Mouse (Mus musculus) heart, embryonic 14.5 days (tissue): Measurements from ENCODE around the gene Slit3. TPM values are rescaled to one million over a fixed set of nuclear protein-coding genes. Genes with fewer than 3 reads are reported as not detected.

Source experiments
- ATAC-seq: fragments of 200-750 bp; cut with Nextera tagmentation; 2 replicates; pipeline ENCODE4 v1.8.0; 2017; ENCODE audit warnings: low read depth, moderate TSS enrichment; ENCODE audit not compliant: insufficient number of reproducible peaks, insufficient read depth, low FRiP score
- H3K27ac ChIP-seq, 2 experiments: fragments of 200-500 bp in 1 of 2; fragments of 300-500 bp in 1 of 2; sonication (generic) in 1 of 2; replicated peaks in 1 of 2; 2 replicates each; pipeline ENCODE4 v1.5.1; 2012 to 2014; ENCODE audit warnings: low read depth in 2 of 2, low read length in 2 of 2, control low read depth in 1 of 2, mild to moderate bottlenecking in 1 of 2, mixed read lengths in 1 of 2; ENCODE audit not compliant: control insufficient read depth in 1 of 2, insufficient read depth in 1 of 2
- H3K27me3 ChIP-seq: fragments of 300-500 bp; sonication (generic); 2 replicates; pipeline ENCODE4 v1.6.1; 2014; ENCODE audit warnings: mild to moderate bottlenecking, low read length, control low read depth; ENCODE audit not compliant: control insufficient read depth, insufficient read depth
- H3K36me3 ChIP-seq: fragments of 300-500 bp; sonication (generic); 2 replicates; pipeline ENCODE4 v1.6.1; 2014; ENCODE audit warnings: mild to moderate bottlenecking, control low read depth, low read length, mixed read lengths; ENCODE audit not compliant: control insufficient read depth, insufficient read depth
- H3K4me1 ChIP-seq, 2 experiments: fragments of 200-500 bp in 1 of 2; fragments of 300-500 bp in 1 of 2; sonication (generic) in 1 of 2; 2 replicates each; pipeline ENCODE4 v1.6.1; 2012 to 2014; ENCODE audit warnings: low read length in 2 of 2, control low read depth in 1 of 2, mixed read lengths in 1 of 2; ENCODE audit not compliant: control insufficient read depth in 2 of 2, insufficient read depth in 2 of 2
- H3K4me2 ChIP-seq: fragments of 300-500 bp; sonication (generic); 2 replicates; pipeline ENCODE4 v1.6.1; 2014; ENCODE audit warnings: mild to moderate bottlenecking, low read length
- H3K4me3 ChIP-seq, 2 experiments: fragments of 200-500 bp in 1 of 2; fragments of 300-500 bp in 1 of 2; sonication (generic) in 1 of 2; 2 replicates each; pipeline ENCODE4 v1.5.1; 2012 to 2014; ENCODE audit warnings: low read length in 2 of 2, mild to moderate bottlenecking in 2 of 2, control low read depth in 1 of 2, low read depth in 1 of 2, moderate library complexity in 1 of 2; ENCODE audit not compliant: control insufficient read depth in 1 of 2, insufficient read depth in 1 of 2
- H3K9ac ChIP-seq: fragments of 300-500 bp; sonication (generic); 2 replicates; pipeline ENCODE4 v1.6.1; 2014; ENCODE audit warnings: mild to moderate bottlenecking, low read length
- H3K9me3 ChIP-seq: fragments of 300-500 bp; sonication (generic); 2 replicates; pipeline ENCODE4 v1.6.1; 2016; ENCODE audit warnings: low read length, control low read depth; ENCODE audit not compliant: control insufficient read depth
- WGBS: fragments of 180-500 bp; shearing (Covaris S2); extraction: QIAGEN DNeasy Blood & Tissue Kit; methylation state at CpG from one replicate; pipeline ENCODE4 v1.1.7; 2014; 5-methylcytosine and 5-hydroxymethylcytosine counted together
- polyA plus RNA-seq: library from polyadenylated mRNA; unstranded; fragments of >200 nt; fragmentation: Nextera tagmentation; extraction: Ambion mirVana; gene quantifications from 2 replicates; pipeline ENCODE4 v1.2.1, GENCODE M21; 2014

The Slit3 gene
- polyA plus RNA-seq, 1 experiment from 2014 or later = 25.7 TPM

GRCm38 (mm10) chr11:35337927-35338819 lies 217.1 kb downstream of the Slit3 start:
- ATAC-seq = no peak
- no peak overlapping the region for H3K9ac ChIP-seq
- H3K36me3 ChIP-seq = no peaks in the 10 kb centered on the region
- H3K27me3 ChIP-seq = no peaks in the 10 kb centered on the region
- 82% methylated on average over 19 of the region's 19 CpGs for WGBS
- H3K4me3 ChIP-seq = no peak overlapping the region
- H3K9me3 ChIP-seq = no peaks in the 10 kb centered on the region
- H3K4me1 ChIP-seq = peaks cover 6 to 17% of the 10 kb centered on the region in 2 experiments
- no peak overlapping the region for H3K4me2 ChIP-seq
- H3K27ac ChIP-seq = no peak overlapping the region

- Histone ChIP-seq H3K27ac (peak overlapping the region; percentile 28 to 72; a peak in 3 of 4 replicates), H3K9ac (no peak overlapping the region)
- 22% methylated on average over 6 of the region's 6 CpGs for WGBS
Measured at GRCm38 (mm10) chr11:35340752-35341151, 219.7 kb downstream of the Slit3 start.

GRCm38 (mm10) chr11:35342486-35342885 lies 221.5 kb downstream of the Slit3 start:
- Histone ChIP-seq H3K4me1 (peaks cover 9 to 24% of the 10 kb centered on the region in 2 experiments), H3K27ac (no peak overlapping the region), H3K27me3 (no peaks in the 10 kb centered on the region), H3K9me3 (no peaks in the 10 kb centered on the region), H3K9ac (no peak overlapping the region), H3K4me3 (no peak overlapping the region), H3K4me2 (no peak overlapping the region), H3K36me3 (no peaks in the 10 kb centered on the region)
- ATAC-seq = no peak
- WGBS = 56% methylated on average over 5 of the region's 5 CpGs

More at GRCm38 (mm10) chr11:35340752-35341151, 219.7 kb downstream of the Slit3 start:
- Histone ChIP-seq H3K36me3 (no peaks in the 10 kb centered on the region), H3K9me3 (no peaks in the 10 kb centered on the region), H3K4me1 (peaks cover 6 to 17% of the 10 kb centered on the region in 2 experiments), H3K4me2 (no peak overlapping the region), H3K4me3 (no peak overlapping the region), H3K27me3 (no peaks in the 10 kb centered on the region)
- peak; percentile 69; the same call in 1 of the 2 replicates for ATAC-seq

- Histone ChIP-seq H3K9me3 (no peaks in the 10 kb centered on the region), H3K9ac (no peak overlapping the region), H3K36me3 (no peaks in the 10 kb centered on the region), H3K4me2 (no peak overlapping the region), H3K27ac (no peak overlapping the region), H3K27me3 (no peaks in the 10 kb centered on the region), H3K4me1 (peaks cover 8 to 21% of the 10 kb centered on the region in 2 experiments), H3K4me3 (no peak overlapping the region)
- 0 out of 2 replicates have a peak, but pooled peaks have one; percentile 10 for ATAC-seq
- WGBS = 59% methylated on average over 13 of the region's 13 CpGs
Measured at GRCm38 (mm10) chr11:35345696-35346480, 224.9 kb downstream of the Slit3 start.

- Histone ChIP-seq H3K4me1 (peaks cover 8 to 11% of the 10 kb centered on the region in 2 experiments), H3K9me3 (no peaks in the 10 kb centered on the region), H3K4me3 (no peak overlapping the region), H3K36me3 (no peaks in the 10 kb centered on the region), H3K27me3 (no peaks in the 10 kb centered on the region), H3K27ac (no peak overlapping the region), H3K9ac (no peak overlapping the region), H3K4me2 (no peak overlapping the region)
- WGBS = 48% methylated on average over 4 of the region's 4 CpGs
- ATAC-seq = no peak
Measured at GRCm38 (mm10) chr11:35348099-35348498, 227.1 kb downstream of the Slit3 start.

GRCm38 (mm10) chr11:35350968-35351367 lies 229.9 kb downstream of the Slit3 start:
- Histone ChIP-seq H3K9ac (no peak overlapping the region), H3K36me3 (no peaks in the 10 kb centered on the region), H3K4me1 (peaks cover 8 to 11% of the 10 kb centered on the region in 2 experiments), H3K9me3 (no peaks in the 10 kb centered on the region), H3K27me3 (no peaks in the 10 kb centered on the region), H3K4me2 (no peak overlapping the region), H3K27ac (no peak overlapping the region), H3K4me3 (no peak overlapping the region)
- no peak for ATAC-seq
- WGBS = 52% methylated on average over 4 of the region's 4 CpGs

- Histone ChIP-seq H3K4me3 (no peak overlapping the region), H3K9ac (no peak overlapping the region), H3K9me3 (no peaks in the 10 kb centered on the region), H3K4me1 (peaks cover 8 to 11% of the 10 kb centered on the region in 2 experiments), H3K4me2 (no peak overlapping the region), H3K27ac (no peak overlapping the region), H3K27me3 (no peaks in the 10 kb centered on the region), H3K36me3 (no peaks in the 10 kb centered on the region)
- 37% methylated on average over 2 of the region's 2 CpGs for WGBS
- ATAC-seq = no peak
Measured at GRCm38 (mm10) chr11:35351376-35351775, 230.4 kb downstream of the Slit3 start.
